Mouse (Mus musculus) embryonic facial prominence, embryonic 10.5 days (tissue): ENCODE data around the gene Gm21954. TPM values are rescaled to one million over a fixed set of nuclear protein-coding genes. Genes with fewer than 3 reads are reported as not detected.

Experiments
- DNase-seq: peaks from one replicate; pipeline ENCODE4 v3.0.0-alpha.2; 2017; ENCODE audit warnings: low spot score
- H3K27ac ChIP-seq: fragments of 300-500 bp; sonication (generic); replicated peaks from 2 replicates; pipeline ENCODE4 v1.5.1; 2016; ENCODE audit warnings: mild to moderate bottlenecking
- H3K27me3 ChIP-seq: fragments of 300-500 bp; sonication (generic); replicated peaks from 2 replicates; pipeline ENCODE4 v1.6.1; 2016; ENCODE audit warnings: low read depth, mild to moderate bottlenecking; ENCODE audit not compliant: poor library complexity, severe bottlenecking
- H3K36me3 ChIP-seq: fragments of 300-500 bp; sonication (generic); replicated peaks from 2 replicates; pipeline ENCODE4 v1.6.1; 2016; ENCODE audit warnings: mild to moderate bottlenecking, moderate library complexity
- H3K4me1 ChIP-seq: fragments of 300-500 bp; sonication (generic); 2 replicates; pipeline ENCODE4 v1.6.1; 2016
- H3K4me3 ChIP-seq: fragments of 300-500 bp; sonication (generic); 2 replicates; pipeline ENCODE4 v1.5.1; 2016; ENCODE audit warnings: mild to moderate bottlenecking, moderate library complexity
- H3K9me3 ChIP-seq: fragments of 300-500 bp; sonication (generic); 2 replicates; pipeline ENCODE4 v1.6.1; 2016; ENCODE audit warnings: mild to moderate bottlenecking
- WGBS: fragments of 180-500 bp; shearing (Covaris S2); methylation state at CpG from one replicate; pipeline ENCODE4 v1.1.7; 2016; 5-methylcytosine and 5-hydroxymethylcytosine counted together
- polyA plus RNA-seq: library from polyadenylated mRNA; unstranded; fragments of >200 nt; fragmentation: Nextera tagmentation; extraction: Ambion mirVana; gene quantifications from 2 replicates; pipeline ENCODE4 v1.2.1, GENCODE M21; 2016

The Gm21954 gene
- polyA plus RNA-seq, 1 experiment from 2014 or later: not detected

GRCm38 (mm10) chr3:55440342-55440741, 31.7 kb downstream of the Gm21954 start:
- H3K27me3 ChIP-seq: no peaks in the 10 kb centered on the region
- WGBS: 73% methylated on average over 8 of the region's 8 CpGs
- no peaks in the 10 kb centered on the region for H3K36me3 ChIP-seq
- no peak for DNase-seq
- H3K4me1 ChIP-seq: peaks cover 14% of the 10 kb centered on the region
- H3K27ac ChIP-seq: no peak overlapping the region
- no peak overlapping the region for H3K4me3 ChIP-seq
- no peaks in the 10 kb centered on the region for H3K9me3 ChIP-seq

GRCm38 (mm10) chr3:55438824-55439446, 33.1 kb downstream of the Gm21954 start:
- no peak for DNase-seq
- Histone ChIP-seq H3K27me3 (no peaks in the 10 kb centered on the region), H3K27ac (no peak overlapping the region), H3K9me3 (no peaks in the 10 kb centered on the region), H3K4me1 (peaks cover 14% of the 10 kb centered on the region), H3K36me3 (no peaks in the 10 kb centered on the region), H3K4me3 (no peak overlapping the region)
- 81% methylated on average over 7 of the region's 7 CpGs for WGBS

GRCm38 (mm10) chr3:55434276-55434675, 37.7 kb downstream of the Gm21954 start:
- Histone ChIP-seq H3K27ac (no peak overlapping the region), H3K9me3 (no peaks in the 10 kb centered on the region), H3K4me3 (no peak overlapping the region), H3K27me3 (no peaks in the 10 kb centered on the region), H3K36me3 (no peaks in the 10 kb centered on the region), H3K4me1 (peaks cover 7% of the 10 kb centered on the region; the same call in 1 of the 2 replicates)
- DNase-seq: no peak
- 88% methylated on average over 1 of the region's 1 CpGs for WGBS

GRCm38 (mm10) chr3:55431223-55431622, 40.8 kb downstream of the Gm21954 start:
- Histone ChIP-seq H3K4me3 (no peak overlapping the region), H3K36me3 (no peaks in the 10 kb centered on the region), H3K4me1 (0 out of 2 replicates have a peak, but pooled peaks cover 1% of the 10 kb centered on the region), H3K9me3 (no peaks in the 10 kb centered on the region), H3K27ac (no peak overlapping the region), H3K27me3 (no peaks in the 10 kb centered on the region)
- no peak for DNase-seq
- 96% methylated on average over 3 of the region's 3 CpGs for WGBS

- H3K4me1 ChIP-seq: no peaks in the 10 kb centered on the region
- no peaks in the 10 kb centered on the region for H3K9me3 ChIP-seq
- H3K27ac ChIP-seq: no peak overlapping the region
- DNase-seq: no peak
- WGBS: 96% methylated on average over 2 of the region's 2 CpGs
- no peaks in the 10 kb centered on the region for H3K36me3 ChIP-seq
- no peak overlapping the region for H3K4me3 ChIP-seq
- no peaks in the 10 kb centered on the region for H3K27me3 ChIP-seq
Measured at GRCm38 (mm10) chr3:55430022-55430549, 41.9 kb downstream of the Gm21954 start.

- Histone ChIP-seq H3K36me3 (no peaks in the 10 kb centered on the region), H3K4me3 (peak overlapping the region; percentile 34), H3K4me1 (peaks cover 32% of the 10 kb centered on the region), H3K27ac (no peak overlapping the region), H3K27me3 (no peaks in the 10 kb centered on the region), H3K9me3 (no peaks in the 10 kb centered on the region)
- peak; percentile 42 for DNase-seq
- 26% methylated on average over 11 of the region's 11 CpGs for WGBS
Measured at GRCm38 (mm10) chr3:55423640-55424397, 48.2 kb downstream of the Gm21954 start.

- no peak for DNase-seq
- H3K4me1 ChIP-seq: peaks cover 40% of the 10 kb centered on the region
- no peaks in the 10 kb centered on the region for H3K36me3 ChIP-seq
- H3K27ac ChIP-seq: no peak overlapping the region
- H3K9me3 ChIP-seq: no peaks in the 10 kb centered on the region
- no peaks in the 10 kb centered on the region for H3K27me3 ChIP-seq
- WGBS: 63% methylated on average over 8 of the region's 8 CpGs
- no peak overlapping the region for H3K4me3 ChIP-seq
Measured at GRCm38 (mm10) chr3:55420436-55421083, 51.5 kb downstream of the Gm21954 start.

- no peaks in the 10 kb centered on the region; the same call in 1 of the 2 replicates for H3K27me3 ChIP-seq
- peak overlapping the region; percentile 21 for H3K27ac ChIP-seq
- 35% methylated on average over 3 of the region's 3 CpGs for WGBS
- DNase-seq: no peak
- H3K4me1 ChIP-seq: peaks cover 39% of the 10 kb centered on the region
- no peaks in the 10 kb centered on the region for H3K36me3 ChIP-seq
- H3K4me3 ChIP-seq: no peak overlapping the region
- H3K9me3 ChIP-seq: no peaks in the 10 kb centered on the region
Measured at GRCm38 (mm10) chr3:55419334-55419733, 52.7 kb downstream of the Gm21954 start.

- Histone ChIP-seq H3K36me3 (no peaks in the 10 kb centered on the region), H3K27ac (peak overlapping the region; percentile 70), H3K4me1 (peaks cover 34% of the 10 kb centered on the region), H3K27me3 (no peaks in the 10 kb centered on the region; the same call in 1 of the 2 replicates), H3K4me3 (no peak overlapping the region), H3K9me3 (no peaks in the 10 kb centered on the region)
- WGBS: 74% methylated on average over 6 of the region's 6 CpGs
- DNase-seq: no peak
Measured at GRCm38 (mm10) chr3:55418845-55419244, 53.2 kb downstream of the Gm21954 start.

- H3K4me3 ChIP-seq: peak overlapping the region; percentile 29; the same call in 1 of the 2 replicates
Measured at GRCm38 (mm10) chr3:55415527-55415950, 56.5 kb downstream of the Gm21954 start.

More at GRCm38 (mm10) chr3:55415527-55415950, 56.5 kb downstream of the Gm21954 start:
- Histone ChIP-seq H3K27ac (peak overlapping the region; percentile 78), H3K4me1 (peaks cover 19% of the 10 kb centered on the region), H3K27me3 (no peaks in the 10 kb centered on the region; the same call in 1 of the 2 replicates), H3K36me3 (no peaks in the 10 kb centered on the region), H3K9me3 (no peaks in the 10 kb centered on the region)
- DNase-seq: peak; percentile 32
- 20% methylated on average over 14 of the region's 14 CpGs for WGBS
